Mouse (Mus musculus) adrenal gland (tissue): ENCODE measurements at regions not wholly inside any gene's neighbourhood (a gene's known extent, or its start where the extent isn't known, plus 50 kb on each side); places are given as distances from the start of the nearest gene placed in this dataset.
"Not testable (repeated sequence)": the region's sequence is repeated elsewhere in the genome, so short reads cannot be mapped to it uniquely, and the experiment has no call there.

Experiments used
- intact Hi-C: fragments of 180-260 bp; cut with DNase I; formaldehyde crosslinking; loops from one replicate; pipeline ENCODE4 v1.15.1; 2025

DNA sequence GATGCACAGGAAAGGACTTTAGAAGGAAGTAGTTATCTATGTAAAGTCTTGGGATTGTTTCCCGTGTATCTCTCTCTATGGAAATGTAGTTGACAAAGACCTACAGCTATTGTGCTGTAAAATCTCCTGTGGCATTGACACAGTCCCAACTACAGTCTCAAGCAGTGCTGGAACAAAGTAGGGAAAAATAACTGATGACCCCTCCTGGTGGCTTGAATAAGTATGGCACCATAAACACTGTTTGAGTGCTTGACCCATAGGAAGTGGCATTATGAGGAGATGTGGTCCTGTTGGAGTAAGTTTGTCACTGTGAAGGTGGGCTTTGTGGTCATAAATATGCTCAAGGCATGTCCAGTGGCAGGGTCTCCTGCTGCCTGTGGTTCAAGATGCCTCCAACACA, 928.4 kb upstream of the Mms22l start:
- intact Hi-C loops, result no loop called here

DNA sequence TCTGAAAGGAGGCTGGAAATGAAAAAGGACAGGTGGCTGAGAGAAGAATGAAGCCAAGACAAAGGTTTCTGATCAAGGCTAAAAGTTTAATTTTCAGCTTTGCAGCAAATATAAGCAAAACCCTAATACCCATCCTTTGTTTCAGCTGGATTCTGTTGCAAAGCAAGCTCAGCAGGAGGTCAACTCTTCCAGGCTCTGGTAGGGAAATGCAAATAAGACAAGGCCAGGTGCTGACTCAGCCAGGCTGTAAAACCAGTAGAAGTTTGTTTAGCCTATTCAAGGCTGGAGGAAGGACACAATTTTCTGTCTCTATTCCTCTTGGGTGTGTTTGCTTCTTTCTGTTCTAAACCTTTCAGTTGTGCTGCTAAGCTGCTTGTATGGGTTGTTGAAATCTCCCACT, 923.2 kb upstream of the Mms22l start:
- intact Hi-C loops, result no loop called here

DNA sequence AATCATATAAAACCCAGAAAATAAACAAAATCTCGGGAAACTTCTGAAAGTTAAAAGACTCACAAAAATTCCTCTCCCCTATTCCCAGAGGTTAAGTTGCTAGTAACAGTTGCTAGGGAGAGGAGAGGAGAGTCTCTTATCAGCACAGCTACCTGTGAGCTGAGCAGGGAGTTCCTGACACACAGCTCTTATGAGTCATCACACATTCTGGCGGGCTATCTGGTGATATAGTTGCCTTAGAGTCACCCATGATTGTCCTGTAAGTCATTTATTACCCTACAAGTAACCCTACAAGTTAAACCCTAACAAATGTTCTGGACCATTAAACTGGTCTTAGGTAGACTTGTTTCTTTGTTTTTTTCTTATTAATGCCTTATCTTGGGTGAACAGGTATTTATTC, 908.8 kb upstream of the Mms22l start:
- intact Hi-C loops, result no loop called here

DNA sequence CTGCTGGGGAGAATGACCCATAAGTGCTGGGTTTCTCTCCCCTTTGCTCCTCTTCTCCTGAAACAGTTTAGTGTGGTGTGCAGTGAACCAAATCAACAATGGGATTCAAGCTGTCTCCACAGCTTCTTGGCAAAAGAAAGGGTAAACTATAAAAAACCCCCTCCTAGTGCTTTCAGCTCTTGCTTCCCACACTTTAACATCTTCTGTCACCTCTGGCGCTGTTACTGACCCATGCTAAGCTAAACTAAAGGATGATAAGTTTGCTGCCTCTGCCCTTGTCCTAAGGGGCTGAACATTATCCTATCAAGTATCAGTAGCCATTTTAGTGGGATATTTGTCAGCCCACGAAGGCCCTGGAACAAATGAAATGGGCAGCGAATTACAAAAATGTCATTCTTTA, 905.4 kb upstream of the Mms22l start:
- intact Hi-C loops, result no loop called here

DNA sequence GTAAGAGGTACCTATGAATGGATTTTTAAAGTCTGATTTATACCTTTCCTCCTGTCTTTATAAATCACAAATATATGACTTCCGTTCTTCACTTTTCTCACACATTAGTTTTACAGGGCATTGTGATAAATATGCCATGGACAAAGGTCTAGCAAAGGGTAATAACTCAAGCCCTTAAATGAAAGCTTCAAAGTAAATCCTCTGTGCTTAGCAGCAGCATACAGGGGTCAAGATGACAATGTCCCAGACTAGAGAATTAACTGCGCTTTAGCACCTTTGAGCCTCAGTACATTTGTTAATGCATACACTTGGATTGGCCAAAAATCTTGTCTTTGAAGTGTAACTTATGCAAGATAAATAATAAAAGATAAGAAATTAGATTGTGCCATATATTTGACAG, 904.7 kb upstream of the Mms22l start:
- intact Hi-C loops, result no loop called here

DNA sequence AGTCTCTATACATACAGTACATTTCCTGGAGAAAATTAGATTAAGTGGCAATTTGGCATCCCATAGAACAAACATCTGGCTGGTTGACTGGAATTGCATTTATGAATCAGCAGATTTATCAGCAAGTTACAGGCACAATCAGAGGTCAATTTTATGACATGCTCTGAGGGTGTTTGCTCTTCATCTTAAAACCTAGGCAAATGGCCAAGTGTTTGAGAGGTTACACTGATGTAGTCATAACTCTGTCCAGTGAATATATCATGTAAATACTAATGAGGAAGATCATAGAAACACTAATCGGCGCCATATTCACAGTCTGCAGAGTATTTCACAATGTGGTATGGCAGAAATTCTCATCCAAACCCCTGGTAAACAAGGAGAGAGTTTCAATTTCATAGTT, 896.2 kb upstream of the Mms22l start:
- intact Hi-C loops, result no loop called here

DNA sequence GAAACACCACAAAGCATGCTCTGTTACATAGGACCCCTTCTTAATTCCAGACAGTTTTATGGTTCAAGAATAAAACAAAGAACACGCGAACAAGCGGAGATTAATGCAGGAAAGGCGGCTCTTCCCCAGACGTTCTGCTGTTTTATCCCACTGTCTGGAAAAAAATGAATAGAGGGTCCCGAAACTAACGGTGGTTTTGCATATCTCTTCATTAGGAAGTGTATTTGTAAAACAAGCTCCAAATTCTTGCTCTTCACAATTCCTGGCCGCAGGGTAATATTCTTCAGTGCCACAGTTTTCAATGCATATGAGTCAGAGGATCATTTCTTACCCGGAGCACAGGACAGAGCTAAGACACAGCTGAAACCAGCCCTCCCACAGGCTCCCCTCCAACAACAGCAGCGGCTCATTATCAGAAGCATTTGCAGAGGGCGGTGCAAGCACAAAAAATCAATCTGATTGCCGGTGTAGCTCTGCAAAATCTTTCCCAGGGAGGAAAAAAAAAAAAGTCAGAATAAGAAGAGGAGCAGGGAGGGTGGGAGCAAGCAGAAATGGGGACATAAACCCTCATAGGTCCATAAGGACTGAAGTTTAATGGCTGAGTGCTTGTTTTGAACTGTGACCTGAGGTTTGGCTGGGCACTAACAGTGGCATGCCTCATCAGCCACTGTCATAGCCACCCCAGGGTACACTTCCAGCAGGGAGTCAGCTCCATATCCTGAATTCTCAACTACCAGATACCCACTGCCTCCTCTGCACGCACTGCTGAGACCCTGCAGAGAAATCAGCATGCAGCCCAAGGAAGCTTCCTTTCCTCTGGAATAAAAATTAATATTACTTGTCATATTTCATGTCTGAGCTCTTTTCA, 894.6 kb upstream of the Mms22l start:
- intact Hi-C loops, result no loop called here

DNA sequence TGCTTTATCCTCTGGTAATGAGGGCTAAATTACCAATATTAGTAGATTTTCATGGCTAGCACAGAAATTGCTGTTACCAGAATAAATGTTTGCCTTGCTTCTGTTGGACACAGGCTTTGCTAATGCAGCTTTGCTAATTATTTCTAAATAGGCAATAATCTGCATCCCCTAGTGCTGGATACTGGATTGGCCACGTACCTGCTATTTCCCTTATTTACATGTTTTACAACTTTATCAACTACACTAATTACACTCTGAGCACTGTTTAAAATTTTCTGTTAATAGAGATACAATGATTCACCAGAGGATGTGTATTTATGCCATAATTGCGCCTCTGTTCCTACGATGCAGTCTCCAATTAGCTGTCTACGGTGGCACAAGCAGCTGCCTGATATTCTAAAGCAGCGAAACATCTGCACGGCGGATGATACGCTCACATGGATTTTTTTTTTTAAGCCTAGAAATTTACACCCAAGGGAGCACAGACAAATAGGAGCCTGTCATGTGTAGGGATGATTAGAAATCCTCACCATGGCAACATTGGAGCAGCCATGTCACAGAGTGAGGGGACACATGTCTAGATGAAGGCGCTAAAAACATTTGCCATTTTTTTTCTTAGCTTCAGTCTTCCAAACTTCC, 893.8 kb upstream of the Mms22l start:
- intact Hi-C loops, result no loop called here

DNA sequence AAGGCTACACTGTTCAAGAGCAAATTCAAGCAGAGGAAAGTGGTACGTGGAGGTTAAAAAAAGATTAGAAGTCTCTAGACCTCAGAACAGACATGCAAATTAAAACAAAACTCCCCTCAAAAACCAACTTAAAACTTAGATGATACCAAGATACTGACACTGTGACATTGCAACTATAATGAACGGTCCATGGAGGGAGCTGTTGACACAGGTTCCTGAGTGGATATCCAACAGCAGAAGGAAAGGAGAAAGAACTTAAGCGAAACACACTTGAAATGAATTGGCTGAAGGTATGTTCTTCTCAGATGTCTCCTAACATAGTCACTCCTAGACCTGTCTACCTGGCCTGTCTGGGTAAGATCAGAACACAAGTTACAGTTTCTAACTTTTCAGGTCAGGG, 888.9 kb upstream of the Mms22l start:
- intact Hi-C loops, result loop anchor here (5.0 kb wide), 1 partner anchor 545 kb away; no protein-coding TSS in a partner anchor

DNA sequence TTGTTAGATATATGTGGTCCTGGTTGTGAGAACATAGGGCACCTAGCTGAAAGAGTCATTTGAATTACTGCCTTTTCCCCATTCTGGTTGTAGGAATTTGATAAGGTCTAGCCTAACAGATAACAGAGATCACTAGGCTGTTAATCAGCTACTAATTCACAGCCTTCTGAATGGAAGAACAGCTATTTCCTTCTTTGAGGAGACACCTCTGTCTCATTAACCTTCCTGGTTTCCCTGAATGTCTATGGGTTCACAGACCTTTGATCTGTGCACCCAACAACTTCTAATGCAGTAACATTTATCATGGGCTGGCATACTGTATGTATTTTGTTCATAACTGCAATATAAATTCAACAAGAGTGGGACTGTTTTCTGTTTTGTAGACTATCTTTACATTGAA, 875.0 kb upstream of the Mms22l start:
- intact Hi-C loops, result no loop called here

DNA sequence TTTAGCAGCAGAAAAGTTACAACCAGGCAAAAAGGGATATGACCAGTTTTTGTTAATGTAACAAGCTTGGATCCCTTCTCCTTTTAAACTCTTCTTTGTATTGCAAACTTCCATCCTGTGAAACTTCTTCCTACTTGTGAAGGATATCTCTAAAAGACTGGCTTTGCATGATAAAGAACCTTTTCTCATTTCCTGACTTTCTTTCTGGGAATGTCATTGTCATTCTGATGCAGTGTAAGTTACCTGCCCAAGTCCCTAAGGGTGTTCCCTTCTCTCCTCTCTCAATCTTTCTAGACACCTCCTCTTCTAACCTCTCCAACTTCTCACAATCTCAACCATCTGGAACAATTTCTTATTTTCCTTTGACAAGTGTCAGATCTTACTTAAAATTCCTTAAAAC, 874.0 kb upstream of the Mms22l start:
- intact Hi-C loops, result no loop called here

DNA sequence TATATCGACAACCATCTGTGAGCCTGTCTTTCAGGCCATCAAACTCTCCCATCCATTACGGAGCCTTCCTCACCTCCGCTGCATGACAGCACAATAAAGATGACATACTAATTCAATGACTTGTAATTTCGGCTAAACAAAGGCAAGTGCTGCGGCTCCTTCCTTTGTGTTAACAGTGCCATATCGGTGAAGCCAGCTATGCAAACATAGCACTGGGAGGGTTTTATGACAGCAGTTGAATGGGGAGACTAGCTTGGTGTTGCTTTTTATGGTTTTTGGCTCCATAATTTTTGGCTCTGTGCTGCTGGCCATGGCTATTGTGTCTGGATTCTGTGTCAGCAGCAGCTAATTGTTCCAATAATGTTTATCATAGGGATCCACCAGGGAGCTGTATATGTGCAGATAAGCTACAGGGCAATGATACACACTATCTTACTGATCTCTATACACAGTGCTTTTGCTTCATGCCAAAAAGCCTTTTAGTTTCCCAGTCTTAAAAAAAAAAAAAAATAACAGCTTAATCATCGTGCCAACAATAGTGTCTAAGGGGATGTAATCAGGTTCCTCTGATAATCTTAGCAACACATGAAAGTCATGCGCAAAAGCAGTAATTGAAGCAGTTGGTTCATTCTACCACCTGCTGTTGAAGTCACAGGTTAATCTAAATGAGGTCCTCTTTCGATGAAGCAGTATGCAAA, 859.9 kb upstream of the Mms22l start:
- intact Hi-C loops, result no loop called here

DNA sequence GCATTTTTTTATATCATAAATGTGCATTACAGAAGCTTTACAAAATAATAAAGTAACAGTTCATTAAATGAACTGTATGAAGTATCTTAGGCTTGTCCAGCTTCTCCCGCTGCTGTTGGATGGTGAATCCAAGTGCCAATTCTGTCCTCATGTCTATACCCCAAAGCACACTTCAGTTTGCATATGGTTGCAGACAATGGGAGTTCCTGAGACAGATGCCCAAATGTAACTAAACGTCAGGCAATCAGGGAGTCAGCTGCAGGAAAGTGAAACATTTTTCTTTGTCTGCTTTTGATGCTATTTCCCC, 859.4 kb upstream of the Mms22l start:
- intact Hi-C loops, result no loop called here

DNA sequence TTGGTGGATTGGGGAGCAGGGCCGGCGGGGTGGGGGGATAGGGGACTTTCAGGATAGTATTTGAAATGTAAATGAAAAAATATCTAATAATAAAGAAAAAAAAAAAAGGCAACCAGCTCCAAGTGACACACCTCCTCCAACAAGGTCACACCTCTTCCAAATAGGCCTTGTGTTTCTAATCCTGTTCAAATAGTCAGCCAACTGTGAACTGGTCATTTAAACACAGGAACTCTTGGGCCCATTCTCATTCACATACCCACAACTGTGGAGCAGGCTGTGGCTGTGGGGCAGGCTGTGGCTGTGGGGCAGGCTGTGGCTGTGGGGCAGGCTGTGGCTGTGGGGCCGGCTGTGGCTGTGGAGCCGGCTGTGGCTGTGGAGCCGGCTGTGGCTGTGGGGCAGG, 839.6 kb upstream of the Mms22l start:
- intact Hi-C loops, result not testable (repeated sequence)

DNA sequence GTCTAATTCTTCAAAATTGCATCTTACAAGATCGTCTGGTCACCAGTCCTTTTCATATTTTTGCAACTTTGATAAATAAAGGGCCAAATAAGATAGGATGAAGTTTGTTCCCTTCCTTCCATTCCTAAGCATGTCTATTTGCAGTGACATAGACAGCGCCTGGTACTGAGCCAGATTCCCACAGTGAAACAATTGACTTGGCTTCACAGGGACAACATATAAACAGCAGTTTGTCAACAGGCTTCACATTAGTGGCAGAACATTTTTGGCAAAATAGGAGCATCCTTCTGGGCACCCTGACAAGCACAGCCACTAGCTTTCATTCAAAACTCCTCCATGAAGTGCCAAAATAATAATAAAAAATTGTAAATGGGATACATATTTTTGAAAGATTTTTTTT, 827.4 kb upstream of the Mms22l start:
- intact Hi-C loops, result no loop called here

DNA sequence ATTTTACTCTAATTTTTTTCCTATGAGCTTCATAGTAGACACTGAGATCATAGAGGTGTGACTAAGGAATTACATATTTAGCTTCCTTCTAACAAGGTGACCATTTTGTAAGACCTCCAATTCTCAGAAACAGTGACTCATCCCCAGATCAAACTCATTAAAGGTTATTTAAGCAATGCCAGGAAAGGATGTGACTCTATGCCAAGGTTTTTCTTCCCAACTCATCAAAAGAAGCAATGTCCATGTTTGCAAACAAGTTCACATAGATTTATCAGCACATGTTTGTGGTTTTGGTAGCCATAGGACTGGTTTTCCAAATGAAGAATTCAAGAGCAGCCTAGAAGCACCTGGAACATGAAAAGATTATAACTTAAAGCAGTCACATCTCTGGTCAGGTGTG, 792.6 kb upstream of the Mms22l start:
- intact Hi-C loops, result no loop called here

DNA sequence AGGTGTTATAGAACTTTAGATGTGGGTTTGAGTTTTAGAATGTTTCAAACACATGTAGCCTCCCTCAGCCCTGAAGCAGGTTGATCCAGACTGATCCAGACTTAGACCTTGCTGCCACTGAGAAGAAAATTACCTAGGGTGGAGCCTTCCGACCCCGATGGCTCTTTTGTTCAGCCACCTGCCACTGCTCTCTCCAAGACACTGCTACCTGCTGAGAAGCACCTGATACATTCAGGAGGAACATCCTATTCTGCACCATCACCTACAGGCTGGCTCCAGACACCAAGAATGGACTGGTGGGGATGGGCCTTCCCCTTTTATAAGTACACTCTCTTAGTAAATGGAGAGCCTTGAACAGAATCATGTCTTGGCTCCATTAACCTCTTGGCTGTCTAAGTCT, 785.5 kb upstream of the Mms22l start:
- intact Hi-C loops, result no loop called here

DNA sequence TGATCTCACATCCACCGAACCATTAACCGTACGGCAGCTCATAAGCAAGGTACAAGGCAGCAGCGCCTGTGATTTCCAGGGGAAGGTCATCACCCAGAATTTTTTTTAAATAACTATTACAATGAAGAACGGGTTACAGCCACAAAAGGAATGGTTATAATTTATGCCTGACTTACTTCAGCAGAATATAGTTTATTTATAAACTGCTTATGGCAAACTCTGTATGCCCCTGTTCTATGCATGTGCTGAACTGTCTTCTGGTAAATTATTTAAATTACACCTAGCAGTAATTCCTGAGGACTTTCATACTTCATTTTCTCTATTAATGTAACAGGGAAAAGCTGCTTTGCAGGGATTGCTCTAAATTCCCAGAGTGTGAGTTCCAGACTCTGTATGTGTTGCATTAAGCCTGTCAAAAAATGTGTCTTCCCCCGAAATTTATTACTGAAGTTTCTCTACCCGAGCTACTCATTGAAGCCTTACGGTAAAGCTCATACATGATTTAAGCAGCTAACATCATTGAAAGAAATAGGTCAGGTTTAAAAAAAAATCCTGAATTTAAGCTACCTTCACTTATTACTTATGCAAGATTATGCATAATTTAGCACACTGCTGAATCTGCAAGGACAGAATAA, 782.4 kb upstream of the Mms22l start:
- intact Hi-C loops, result no loop called here

DNA sequence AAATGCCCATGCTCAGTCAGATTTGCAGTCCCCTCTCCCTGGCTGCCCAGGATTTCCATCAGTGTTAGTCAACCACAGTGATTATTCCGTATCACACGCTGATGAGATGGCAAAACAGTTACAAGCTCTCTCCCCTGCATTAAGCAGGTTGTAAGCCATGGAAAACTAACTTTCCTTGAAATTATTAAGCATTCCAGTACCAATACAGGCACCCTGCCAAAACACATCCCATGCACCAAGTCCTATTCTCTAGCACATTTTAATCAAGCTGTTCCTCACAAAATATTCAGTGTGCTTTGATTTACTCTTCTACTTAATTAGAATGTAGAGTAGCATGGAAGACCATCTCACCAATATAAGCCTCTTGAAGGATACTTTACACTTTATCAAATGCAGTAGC, 768.4 kb upstream of the Mms22l start:
- intact Hi-C loops, result no loop called here

DNA sequence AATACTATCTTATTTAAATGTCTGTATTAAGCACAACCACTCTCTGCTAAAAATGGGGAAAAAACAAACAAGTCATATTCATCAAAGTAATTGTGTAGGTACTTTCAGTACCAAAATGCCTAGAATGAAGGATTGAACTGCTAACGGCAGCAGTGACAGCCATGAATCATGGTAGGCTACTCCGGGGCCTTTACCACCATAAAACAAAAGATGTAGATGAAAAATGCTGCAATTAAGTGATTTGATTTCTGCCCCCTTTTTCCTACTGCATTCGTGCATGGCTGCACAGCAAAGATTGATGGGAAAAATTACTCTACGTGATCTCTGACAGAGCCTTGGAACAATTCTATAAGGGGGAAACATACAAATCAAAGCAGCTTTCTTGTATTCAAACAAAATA, 763.8 kb upstream of the Mms22l start:
- intact Hi-C loops, result no loop called here

DNA sequence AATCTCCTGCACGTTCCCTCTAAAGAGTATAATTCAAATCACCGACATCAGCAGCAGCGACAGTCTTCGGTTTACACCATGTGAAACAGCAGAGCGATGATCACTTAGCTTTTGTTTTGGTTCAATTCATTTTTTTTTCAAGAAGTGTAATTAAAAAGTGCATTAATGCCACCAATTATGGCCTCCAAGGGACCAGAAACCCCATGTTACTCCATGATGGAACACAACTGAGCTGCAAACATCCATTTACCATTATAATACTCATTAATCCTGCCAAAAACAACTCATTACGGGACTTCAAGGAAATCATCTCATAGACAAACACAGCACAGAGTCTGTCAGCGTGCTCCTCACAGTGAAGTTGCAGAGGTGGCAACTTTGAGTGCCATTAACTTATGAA, 752.2 kb upstream of the Mms22l start:
- intact Hi-C loops, result no loop called here

DNA sequence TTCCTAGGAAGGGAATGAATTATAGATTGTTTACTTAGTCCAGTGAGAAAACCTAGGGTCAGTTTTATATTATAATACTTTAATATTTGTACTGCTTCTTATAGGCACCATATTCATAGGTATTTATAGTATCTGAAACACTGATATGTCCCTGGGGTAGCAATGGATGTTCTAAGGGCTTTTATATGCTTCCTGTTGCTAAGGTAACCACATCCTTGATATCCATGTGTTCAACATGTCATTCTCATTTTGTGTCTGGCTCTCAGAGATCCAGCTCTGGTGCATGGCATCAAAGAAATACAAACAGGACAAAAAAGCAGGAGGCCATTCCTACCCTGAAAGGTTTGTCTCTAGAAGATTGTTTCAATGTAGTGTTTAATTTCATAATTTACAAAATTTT, 738.2 kb upstream of the Mms22l start:
- intact Hi-C loops, result no loop called here
